ENCODE assay signal across 15 mouse cellular contexts in genomic region chr6:17655080-17655479, GRCm38 (mm10). TPM values are rescaled to one million over a fixed set of nuclear protein-coding genes. Genes with fewer than 3 reads are reported as not detected.
A peak's percentile ranks its signal among the peaks of the same experiment; 100 is the strongest.
DNase-seq lines count a peak whose midpoint lies in the region; ATAC-seq and TF ChIP-seq lines count a peak whose summit lies in the region.
"Had no signal": no experiment of that assay in that cellular context is flagged by ENCODE, and none has a peak within 500 bp of the region (broad histone marks: within the 10 kb centered on the region; RNA-seq: fewer than 3 reads in every experiment).

No protein-coding gene starts in this region.

- TF ChIP-seq CTCF in lung, postnatal 0 days (IDR thresholded peaks at IDR 0.05), result no peak
- no peak for TF ChIP-seq CTCF in lung, adult 2 months (IDR thresholded peaks at IDR 0.05; ENCODE audit: insufficient read depth, low read length)

- no peaks in the 10 kb centered on the region for H3K4me1 ChIP-seq in lung, postnatal 0 days (ENCODE audit: insufficient read depth, low read depth, low read length)
- H3K4me1 ChIP-seq in lung, adult 2 months (ENCODE audit: control insufficient read depth, insufficient read depth, low read length), result peaks cover 3% of the 10 kb centered on the region
- no peaks in the 10 kb centered on the region for H3K4me1 ChIP-seq in embryonic facial prominence, embryonic 10.5 days
- H3K4me1 ChIP-seq: forebrain, embryonic 13.5 days; heart, embryonic 12.5 days; hindbrain, embryonic 15.5 days had no signal

- no peak overlapping the region for H3K9ac ChIP-seq in lung, postnatal 0 days (replicated peaks; ENCODE audit: low read depth)
- H3K9ac ChIP-seq: forebrain, embryonic 13.5 days; forebrain, postnatal 0 days; heart, embryonic 12.5 days; hindbrain, embryonic 15.5 days had no signal

- H3K4me2 ChIP-seq in lung, postnatal 0 days (replicated peaks; ENCODE audit: low read depth, low read length), result no peak overlapping the region
- H3K4me2 ChIP-seq: forebrain, embryonic 13.5 days; heart, embryonic 12.5 days; hindbrain, embryonic 15.5 days had no signal

- H3K27me3 ChIP-seq in lung, postnatal 0 days (replicated peaks; ENCODE audit: insufficient read depth, low read length), result no peaks in the 10 kb centered on the region
- H3K27me3 ChIP-seq in embryonic facial prominence, embryonic 10.5 days (replicated peaks; ENCODE audit: low read depth, poor library complexity, severe bottlenecking), result no peaks in the 10 kb centered on the region
- H3K27me3 ChIP-seq: forebrain, embryonic 13.5 days; heart, embryonic 12.5 days; hindbrain, embryonic 15.5 days had no signal

- ATAC-seq in lung, postnatal 0 days, result peak; percentile 17; the same call in 1 of the 2 replicates
- peak; percentile 84 for ATAC-seq in granulocyte monocyte progenitor cell, adult 5-6 weeks (replicated peaks; ENCODE audit: poor library complexity, severe bottlenecking)
- peak; percentile 62 for ATAC-seq in megakaryocyte, adult 5-6 weeks (ENCODE audit: poor library complexity, severe bottlenecking)
- ATAC-seq: forebrain, embryonic 13.5 days; forebrain, postnatal 0 days had no signal

- no peaks in the 10 kb centered on the region for H3K9me3 ChIP-seq in lung, postnatal 0 days (ENCODE audit: low read length)
- H3K9me3 ChIP-seq in embryonic facial prominence, embryonic 10.5 days, result no peaks in the 10 kb centered on the region
- H3K9me3 ChIP-seq: forebrain, embryonic 13.5 days; heart, embryonic 12.5 days; hindbrain, embryonic 15.5 days had no signal

- no peak overlapping the region for H3K4me3 ChIP-seq in lung, postnatal 0 days (ENCODE audit: low read depth, low read length)
- no peak overlapping the region for H3K4me3 ChIP-seq in lung, adult 2 months (replicated peaks; ENCODE audit: extremely low read depth, low read depth, low read length)
- H3K4me3 ChIP-seq in embryonic facial prominence, embryonic 10.5 days, result no peak overlapping the region
- H3K4me3 ChIP-seq: forebrain, embryonic 13.5 days; heart, embryonic 12.5 days; hindbrain, embryonic 15.5 days had no signal

- H3K27ac ChIP-seq in lung, postnatal 0 days (ENCODE audit: low read length), result no peak overlapping the region
- no peak overlapping the region for H3K27ac ChIP-seq in embryonic facial prominence, embryonic 10.5 days (replicated peaks)
- H3K27ac ChIP-seq: forebrain, embryonic 13.5 days; hindbrain, embryonic 15.5 days had no signal

- H3K36me3 ChIP-seq in lung, postnatal 0 days (ENCODE audit: insufficient read depth, low read length), result peaks cover 8% of the 10 kb centered on the region; the same call in 1 of the 2 replicates
- H3K36me3 ChIP-seq in embryonic facial prominence, embryonic 10.5 days (replicated peaks), result peaks cover 75% of the 10 kb centered on the region

- peak; percentile 59 for TF ChIP-seq EP300 in lung, postnatal 0 days (IDR thresholded peaks at IDR 0.05)

- no peak for TF ChIP-seq POLR2A in lung, adult 2 months (IDR thresholded peaks at IDR 0.05; ENCODE audit: borderline replicate concordance, extremely low read depth, low read depth, low read length)

- DNase-seq in lung, postnatal 0 days (ENCODE audit: low spot score), result peak; percentile 25
- DNase-seq in lung, adult 2 months, result no peak
- DNase-seq in adrenal gland, postnatal 25 days, result no peak
- no peak for DNase-seq in spleen, adult 18-20 months
- DNase-seq in embryonic facial prominence, embryonic 10.5 days (ENCODE audit: low spot score), result no peak
- DNase-seq: adrenal gland, adult 8-10 months; cerebellum, adult 8-10 months; cerebellum, postnatal 25 days; forebrain, postnatal 0 days; gastrocnemius, postnatal 14 days had no signal

- WGBS in lung, postnatal 0 days, result 79% methylated on average over 2 of the region's 2 CpGs
- WGBS in lung, adult 2 months, result 71% methylated on average over 2 of the region's 2 CpGs
- 94% methylated on average over 2 of the region's 2 CpGs for WGBS in embryonic facial prominence, embryonic 10.5 days

RNA-seq across cellular contexts. Expression of gene Capza2, which starts 19.0 kb away (rescaled TPM):
- polyA plus RNA-seq in lung, postnatal 0 days (2015; fragmentation: Nextera tagmentation; extraction: Ambion mirVana), result 198 and 202 TPM in 2 replicates
- polyA plus RNA-seq in lung, adult 2 months (2012; rRNA removed), result 9.1 and 17.6 TPM in 2 replicates
- 193 and 213 TPM in 2 replicates for total RNA-seq in granulocyte monocyte progenitor cell, adult 5-6 weeks (2014; fragmentation: Nextera tagmentation)
- total RNA-seq in granulocyte monocyte progenitor cell, adult 5-6 weeks (2017), result 372 and 413 TPM in 2 replicates
- total RNA-seq in megakaryocyte, adult 5-6 weeks (2015), result 490 and 593 TPM in 2 replicates
- 665 and 673 TPM in 2 replicates for total RNA-seq in megakaryocyte, adult 5-6 weeks (2017)
- total RNA-seq in adrenal gland, postnatal 25 days (2021), result 156 and 163 TPM in 2 replicates
- polyA plus RNA-seq in embryonic facial prominence, embryonic 10.5 days (2016; fragmentation: Nextera tagmentation; extraction: Ambion mirVana), result 192 and 199 TPM in 2 replicates

RNA-seq across cellular contexts. Expression of gene St7, which starts 37.7 kb away (rescaled TPM):
- polyA plus RNA-seq in lung, postnatal 0 days (2015; fragmentation: Nextera tagmentation; extraction: Ambion mirVana), result 23.7 and 24.5 TPM in 2 replicates
- 6.3 and 9.9 TPM in 2 replicates for polyA plus RNA-seq in lung, adult 2 months (2012; rRNA removed)
- total RNA-seq in granulocyte monocyte progenitor cell, adult 5-6 weeks (2014; fragmentation: Nextera tagmentation), result 30.0 and 31.2 TPM in 2 replicates
- 42.6 and 45.5 TPM in 2 replicates for total RNA-seq in granulocyte monocyte progenitor cell, adult 5-6 weeks (2017)
- total RNA-seq in megakaryocyte, adult 5-6 weeks (2015), result 6.9 and 8.5 TPM in 2 replicates
- total RNA-seq in megakaryocyte, adult 5-6 weeks (2017), result 10.6 and 14.0 TPM in 2 replicates
- total RNA-seq in adrenal gland, postnatal 25 days (2021), result 29.0 and 31.5 TPM in 2 replicates
- 19.0 and 21.7 TPM in 2 replicates for polyA plus RNA-seq in embryonic facial prominence, embryonic 10.5 days (2016; fragmentation: Nextera tagmentation; extraction: Ambion mirVana)

Comparison
In these comparisons a context has a peak if more than half of its experiments do, and no peak if none do; other contexts are left out.
1. ATAC-seq: peak in every context shown above with its lines; median percentile 84 in granulocyte monocyte progenitor cell, adult 5-6 weeks; 62 in megakaryocyte, adult 5-6 weeks; 17 in lung, postnatal 0 days.